Mouse (Mus musculus) C2C12 (cell line): ENCODE measurements around the gene Tacc2. TPM values are rescaled to one million over a fixed set of nuclear protein-coding genes. Genes with fewer than 3 reads are reported as not detected.

ENCODE experiments used
- H3K27me3 ChIP-seq: one replicate; pipeline ENCODE4 v1.6.1; 2011; ENCODE audit not compliant: control insufficient read depth, insufficient read depth, insufficient read length
- H3K36me3 ChIP-seq: one replicate; pipeline ENCODE4 v1.6.1; 2011; ENCODE audit not compliant: control insufficient read depth, insufficient read depth
- H3K4me3 ChIP-seq: one replicate; pipeline ENCODE4 v1.5.1; 2011; ENCODE audit warnings: mild to moderate bottlenecking, control low read depth; ENCODE audit not compliant: poor library complexity, insufficient read depth, severe bottlenecking
- H3K79me2 ChIP-seq: one replicate; pipeline ENCODE4 v1.6.1; 2011; ENCODE audit not compliant: control insufficient read depth, insufficient read depth
- H3K79me3 ChIP-seq: one replicate; pipeline ENCODE4 v1.6.1; 2011; ENCODE audit warnings: low read depth, control low read depth
- H3ac ChIP-seq: one replicate; pipeline ENCODE3; 2011; ENCODE audit warnings: low read depth; ENCODE audit not compliant: control insufficient read depth, insufficient read length
- CEBPB ChIP-seq: IDR thresholded peaks from one replicate; pipeline ENCODE4 v1.6.1; 2011; ENCODE audit warnings: low read depth, mild to moderate bottlenecking, control low read depth, moderate library complexity
- CTCF ChIP-seq: IDR thresholded peaks from one replicate; pipeline ENCODE4 v1.5.1; 2011; ENCODE audit not compliant: control insufficient read depth, insufficient read depth, insufficient read length
- FOSL1 ChIP-seq: IDR thresholded peaks from one replicate; pipeline ENCODE4 v1.8.0; 2011; ENCODE audit warnings: mild to moderate bottlenecking, low read length; ENCODE audit not compliant: poor library complexity, insufficient read depth, severe bottlenecking
- MAX ChIP-seq: IDR thresholded peaks from one replicate; pipeline ENCODE4 v1.6.1; 2011; ENCODE audit warnings: mild to moderate bottlenecking, control low read depth
- MYOD1 ChIP-seq: IDR thresholded peaks from one replicate; pipeline ENCODE4 v1.6.1; 2011; ENCODE audit warnings: low read depth; ENCODE audit not compliant: control insufficient read depth, insufficient read length
- MYOG ChIP-seq: IDR thresholded peaks from one replicate; pipeline ENCODE4 v1.6.1; 2011; ENCODE audit not compliant: control insufficient read depth, insufficient read length; ENCODE audit errors: extremely low read depth
- USF1 ChIP-seq: IDR thresholded peaks from one replicate; pipeline ENCODE4 v1.6.1; 2011; ENCODE audit warnings: low read depth, mild to moderate bottlenecking, control low read depth, moderate library complexity
- polyA plus RNA-seq: library from polyadenylated mRNA; unstranded; fragments of >200 nt; fragmentation: generic; extraction: Trizol; gene quantifications from one replicate; pipeline ENCODE4 v1.2.1, GENCODE M21; 2012; ENCODE audit warnings: missing spikeins

The Tacc2 gene
- polyA plus RNA-seq, 1 experiment: 44.8 TPM

DNA sequence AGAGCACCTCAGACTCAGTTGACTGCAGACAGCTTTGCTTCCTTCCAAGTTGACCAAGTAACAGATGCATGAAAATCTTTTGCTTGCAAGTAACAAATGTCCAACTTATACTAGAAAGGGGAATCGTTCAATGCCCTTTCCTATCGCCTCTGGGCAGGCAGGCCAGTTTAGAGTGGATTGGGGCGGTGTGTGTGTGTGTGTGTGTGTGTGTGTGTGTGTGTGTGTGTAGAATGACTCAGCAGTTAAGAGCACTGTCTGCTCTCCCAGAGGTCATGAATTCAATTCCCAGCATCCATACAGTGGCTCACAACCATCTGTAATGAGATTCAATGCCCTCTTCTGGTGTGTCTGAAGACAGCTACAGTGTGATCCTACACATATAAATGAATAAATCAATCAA lies 22.8 kb downstream of the Tacc2 start:
- no peaks in the 10 kb centered on the region for H3K27me3 ChIP-seq
- no peaks in the 10 kb centered on the region for H3K36me3 ChIP-seq
- no peaks in the 10 kb centered on the region for H3K79me2 ChIP-seq
- no peak overlapping the region for H3ac ChIP-seq
- no peak for TF ChIP-seq CTCF
- no peak for TF ChIP-seq MYOG
- TF ChIP-seq MAX: no peak
- TF ChIP-seq USF1: no peak
- H3K4me3 ChIP-seq: no peak overlapping the region
- no peaks in the 10 kb centered on the region for H3K79me3 ChIP-seq

GRCm38 (mm10) chr7:130600546-130600945 lies 23.3 kb downstream of the Tacc2 start:
- H3K27me3 ChIP-seq: no peaks in the 10 kb centered on the region
- H3K4me3 ChIP-seq: no peak overlapping the region
- H3K79me3 ChIP-seq: no peaks in the 10 kb centered on the region
- no peak for TF ChIP-seq CTCF
- TF ChIP-seq MYOD1: no peak
- TF ChIP-seq MAX: no peak
- no peak for TF ChIP-seq MYOG
- TF ChIP-seq FOSL1: no peak
- TF ChIP-seq USF1: no peak
- TF ChIP-seq CEBPB: no peak
- H3K79me2 ChIP-seq: no peaks in the 10 kb centered on the region
- no peaks in the 10 kb centered on the region for H3K36me3 ChIP-seq
- H3ac ChIP-seq: no peak overlapping the region

DNA sequence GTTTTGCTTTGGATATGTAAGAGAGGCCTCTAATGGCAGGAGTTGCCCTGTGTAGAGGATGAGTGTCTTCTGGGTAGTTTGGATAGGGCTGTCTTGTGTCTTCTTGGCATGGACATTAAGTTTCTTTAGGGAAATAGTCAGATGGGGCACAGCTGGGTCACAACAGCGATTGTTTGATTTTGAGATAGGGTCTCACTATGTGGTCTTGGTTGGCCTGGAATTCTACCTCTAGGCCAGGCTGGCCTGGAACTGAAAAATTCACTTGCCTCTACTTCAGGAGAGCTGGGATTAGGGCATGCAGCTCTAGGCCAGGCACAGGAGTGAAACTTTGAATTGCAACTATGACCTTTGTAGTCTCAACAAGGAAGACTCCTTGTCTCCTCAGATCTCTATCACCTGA lies 25.6 kb downstream of the Tacc2 start:
- H3K36me3 ChIP-seq: no peaks in the 10 kb centered on the region
- no peak overlapping the region for H3ac ChIP-seq
- TF ChIP-seq MYOG (no peak), MYOD1 (no peak), CEBPB (no peak), FOSL1 (no peak), MAX (no peak), CTCF (no peak), USF1 (no peak)
- H3K4me3 ChIP-seq: no peak overlapping the region
- H3K79me3 ChIP-seq: no peaks in the 10 kb centered on the region
- H3K27me3 ChIP-seq: no peaks in the 10 kb centered on the region
- H3K79me2 ChIP-seq: no peaks in the 10 kb centered on the region

GRCm38 (mm10) chr7:130603556-130603955 lies 26.3 kb downstream of the Tacc2 start:
- TF ChIP-seq MYOG: no peak
- no peak for TF ChIP-seq CTCF
- H3K27me3 ChIP-seq: no peaks in the 10 kb centered on the region
- H3K36me3 ChIP-seq: no peaks in the 10 kb centered on the region
- no peak overlapping the region for H3K4me3 ChIP-seq
- no peaks in the 10 kb centered on the region for H3K79me3 ChIP-seq
- no peak overlapping the region for H3ac ChIP-seq
- H3K79me2 ChIP-seq: no peaks in the 10 kb centered on the region

DNA sequence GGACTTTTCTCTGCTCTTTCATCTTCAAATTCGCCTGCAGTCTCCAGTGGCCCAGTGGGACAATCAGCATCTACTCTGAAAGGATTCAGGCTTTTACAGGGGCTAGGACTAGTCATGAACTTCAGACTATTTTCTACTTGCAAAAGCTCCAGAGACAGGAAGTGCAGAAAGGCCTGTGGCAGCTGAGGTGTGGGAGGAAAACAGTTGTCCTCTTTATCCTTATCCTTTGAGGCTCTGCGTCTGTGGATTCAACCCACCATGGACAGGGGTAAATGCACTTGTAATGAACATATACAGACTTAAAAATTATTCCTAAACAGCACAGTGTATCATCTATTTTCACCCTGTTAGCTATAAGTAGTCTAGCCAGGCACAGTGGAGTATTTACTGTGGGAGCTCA lies 27.2 kb downstream of the Tacc2 start:
- TF ChIP-seq MAX: no peak
- no peak for TF ChIP-seq FOSL1
- TF ChIP-seq CTCF: no peak
- TF ChIP-seq MYOD1: no peak
- no peak for TF ChIP-seq CEBPB
- no peak for TF ChIP-seq MYOG
- no peak for TF ChIP-seq USF1
- Histone ChIP-seq H3K4me3 (no peak overlapping the region), H3K36me3 (no peaks in the 10 kb centered on the region), H3K79me3 (no peaks in the 10 kb centered on the region), H3K79me2 (no peaks in the 10 kb centered on the region), H3K27me3 (no peaks in the 10 kb centered on the region), H3ac (no peak overlapping the region)

GRCm38 (mm10) chr7:130605111-130605510 lies 27.9 kb downstream of the Tacc2 start:
- peak; percentile 49 for TF ChIP-seq CTCF
- no peak for TF ChIP-seq USF1
- Histone ChIP-seq H3K79me3 (no peaks in the 10 kb centered on the region), H3K36me3 (no peaks in the 10 kb centered on the region), H3K79me2 (no peaks in the 10 kb centered on the region), H3K4me3 (no peak overlapping the region), H3K27me3 (no peaks in the 10 kb centered on the region), H3ac (no peak overlapping the region)
